Mouse (Mus musculus): Measurements from ENCODE around the gene Pax3. TPM values are rescaled to one million over a fixed set of nuclear protein-coding genes. Genes with fewer than 3 reads are reported as not detected.

Pax3 gene
- total and polyA plus RNA-seq, 3 experiments = 0.08 to 0.10 TPM; not detected in 1

GRCm38 (mm10) chr1:78088646-78089045 is 108.3 kb downstream of the Pax3 start:
- in situ Hi-C loops (cut with MboI; ENCODE audit: low pct_ligation_motif_present, low pct_unique_long_range_greater_than_20kb, low sequenced_read_pairs) = no loop called here
- TF ChIP-seq PAX5 (IDR thresholded peaks at IDR 0.05; ENCODE audit: low read length) (no peak), UBTF (IDR thresholded peaks at IDR 0.05; ENCODE audit: low read depth, low read length) (no peak), NELFE (IDR thresholded peaks at IDR 0.05; ENCODE audit: low read depth, low read length) (no peak), EP300 (IDR thresholded peaks at IDR 0.05; ENCODE audit: low read length) (no peak), MXI1 (IDR thresholded peaks at IDR 0.05; ENCODE audit: low read depth, low read length) (no peak), ETS1 (conservative IDR thresholded peaks at IDR 0.05; ENCODE audit: low read depth, low read length) (no peak), CHD2 (IDR thresholded peaks at IDR 0.05; ENCODE audit: low read length) (no peak), GABPA (IDR thresholded peaks at IDR 0.05; ENCODE audit: insufficient replicate concordance, low read depth, low read length) (no peak), JUN (IDR thresholded peaks at IDR 0.05; ENCODE audit: insufficient read depth, low read depth, low read length) (no peak)
- no peak for DNase-seq (ENCODE audit: extremely low read depth)
- Histone ChIP-seq H3K9ac (ENCODE audit: insufficient read depth, low read depth) (no peak overlapping the region), H3K79me2 (replicated peaks; ENCODE audit: control insufficient read depth, extremely low read depth, insufficient read depth, poor library complexity, severe bottlenecking) (no peaks in the 10 kb centered on the region), H3K4me2 (ENCODE audit: insufficient read depth, low read depth, poor library complexity, severe bottlenecking) (no peak overlapping the region), H3K27me3 (replicated peaks) (no peaks in the 10 kb centered on the region), H3K36me3 (replicated peaks in 1 of 2; ENCODE audit: control insufficient read depth in 1 of 2, insufficient read depth in 1 of 2, low read length in 1 of 2) (no peaks in the 10 kb centered on the region), H3K27ac (ENCODE audit: insufficient read depth, low read depth) (no peak overlapping the region), H3K4me1 (ENCODE audit: control insufficient read depth in 1 of 2, insufficient read depth in 2 of 2) (no peaks in the 10 kb centered on the region), H3K4me3 (replicated peaks in 1 of 3; ENCODE audit: low read depth in 2 of 3, low read length in 2 of 3, poor library complexity in 1 of 3) (no peak overlapping the region), H3K9me3 (replicated peaks; ENCODE audit: low read length) (no peaks in the 10 kb centered on the region)
- dilution Hi-C loops (cut with MboI; ENCODE audit: extremely low pct_ligation_motif_present, extremely low pct_unique_long_range_greater_than_20kb, low sequenced_read_pairs) = no loop called here

GRCm38 (mm10) chr1:78081761-78082160 is 115.2 kb downstream of the Pax3 start:
- no peak overlapping the region for H3K4me2 ChIP-seq (ENCODE audit: insufficient read depth, low read depth, poor library complexity, severe bottlenecking)
- in situ Hi-C loops (cut with MboI; ENCODE audit: low pct_ligation_motif_present, low pct_unique_long_range_greater_than_20kb, low sequenced_read_pairs) = no loop called here
- no peaks in the 10 kb centered on the region for H3K79me2 ChIP-seq (replicated peaks; ENCODE audit: control insufficient read depth, extremely low read depth, insufficient read depth, poor library complexity, severe bottlenecking)
- no peak overlapping the region for H3K4me3 ChIP-seq (replicated peaks in 1 of 3; ENCODE audit: low read depth in 2 of 3, low read length in 2 of 3, poor library complexity in 1 of 3)
- dilution Hi-C loops (cut with MboI; ENCODE audit: extremely low pct_ligation_motif_present, extremely low pct_unique_long_range_greater_than_20kb, low sequenced_read_pairs) = no loop called here
- no peak for DNase-seq (ENCODE audit: extremely low read depth)
- H3K27ac ChIP-seq (ENCODE audit: insufficient read depth, low read depth) = no peak overlapping the region
- H3K27me3 ChIP-seq (replicated peaks) = no peaks in the 10 kb centered on the region
- TF ChIP-seq TCF12 (IDR thresholded peaks at IDR 0.05; ENCODE audit: low read depth, low read length) = no peak
- no peak for TF ChIP-seq MAFK (IDR thresholded peaks at IDR 0.05; ENCODE audit: insufficient replicate concordance, low read length)
- no peak for TF ChIP-seq ZMIZ1 (IDR thresholded peaks at IDR 0.05; ENCODE audit: low read depth, low read length)
- TF ChIP-seq EP300 (IDR thresholded peaks at IDR 0.05; ENCODE audit: low read length) = no peak
- TF ChIP-seq ZC3H11A (IDR thresholded peaks at IDR 0.05; ENCODE audit: low read depth, low read length) = no peak
- TF ChIP-seq NELFE (IDR thresholded peaks at IDR 0.05; ENCODE audit: low read depth, low read length) = no peak
- no peak for TF ChIP-seq BHLHE40 (IDR thresholded peaks at IDR 0.05; ENCODE audit: low read depth, low read length)
- no peak overlapping the region for H3K9ac ChIP-seq (ENCODE audit: insufficient read depth, low read depth)
- no peaks in the 10 kb centered on the region for H3K4me1 ChIP-seq (ENCODE audit: control insufficient read depth in 1 of 2, insufficient read depth in 2 of 2)
- no peaks in the 10 kb centered on the region for H3K36me3 ChIP-seq (replicated peaks in 1 of 2; ENCODE audit: control insufficient read depth in 1 of 2, insufficient read depth in 1 of 2, low read length in 1 of 2)
- H3K9me3 ChIP-seq (replicated peaks; ENCODE audit: low read length) = no peaks in the 10 kb centered on the region

- Histone ChIP-seq H3K4me3 (replicated peaks in 1 of 3; ENCODE audit: low read depth in 2 of 3, low read length in 2 of 3, poor library complexity in 1 of 3) (no peak overlapping the region), H3K27ac (ENCODE audit: insufficient read depth, low read depth) (no peak overlapping the region), H3K4me1 (ENCODE audit: control insufficient read depth in 1 of 2, insufficient read depth in 2 of 2) (peaks cover 0 to 9% of the 10 kb centered on the region in 2 experiments; a peak in 1 of 4 replicates), H3K79me2 (replicated peaks; ENCODE audit: control insufficient read depth, extremely low read depth, insufficient read depth, poor library complexity, severe bottlenecking) (no peaks in the 10 kb centered on the region), H3K36me3 (replicated peaks in 1 of 2; ENCODE audit: control insufficient read depth in 1 of 2, insufficient read depth in 1 of 2, low read length in 1 of 2) (no peaks in the 10 kb centered on the region), H3K27me3 (replicated peaks) (no peaks in the 10 kb centered on the region), H3K4me2 (ENCODE audit: insufficient read depth, low read depth, poor library complexity, severe bottlenecking) (no peak overlapping the region), H3K9ac (ENCODE audit: insufficient read depth, low read depth) (no peak overlapping the region), H3K9me3 (replicated peaks; ENCODE audit: low read length) (peaks cover 2% of the 10 kb centered on the region)
- DNase-seq (ENCODE audit: extremely low read depth) = no peak
- in situ Hi-C loops (cut with MboI; ENCODE audit: low pct_ligation_motif_present, low pct_unique_long_range_greater_than_20kb, low sequenced_read_pairs) = no loop called here
- dilution Hi-C loops (cut with MboI; ENCODE audit: extremely low pct_ligation_motif_present, extremely low pct_unique_long_range_greater_than_20kb, low sequenced_read_pairs) = no loop called here
- no peak for TF ChIP-seq ETS1 (conservative IDR thresholded peaks at IDR 0.05; ENCODE audit: low read depth, low read length)
- no peak for TF ChIP-seq NRF1 (IDR thresholded peaks at IDR 0.05; ENCODE audit: low read depth, low read length)
- no peak for TF ChIP-seq ZKSCAN1 (IDR thresholded peaks at IDR 0.05; ENCODE audit: borderline replicate concordance, low read depth, low read length)
- TF ChIP-seq EP300 (IDR thresholded peaks at IDR 0.05; ENCODE audit: low read length) = no peak
- TF ChIP-seq HCFC1 (IDR thresholded peaks at IDR 0.05; ENCODE audit: low read depth, low read length) = no peak
- no peak for TF ChIP-seq RAD21 (IDR thresholded peaks at IDR 0.05; ENCODE audit: low read depth, low read length)
- no peak for TF ChIP-seq E2F4 (IDR thresholded peaks at IDR 0.05; ENCODE audit: insufficient replicate concordance, low read depth, low read length)
Measured at GRCm38 (mm10) chr1:78060850-78061249, 136.1 kb downstream of the Pax3 start.
